Mouse (Mus musculus) midbrain, embryonic 11.5 days (tissue): Measurements from ENCODE around the gene Cbfa2t3. TPM values are rescaled to one million over a fixed set of nuclear protein-coding genes. Genes with fewer than 3 reads are reported as not detected.

Source experiments
- ATAC-seq: fragments of 200-750 bp; cut with Nextera tagmentation; 2 replicates; pipeline ENCODE4 v1.8.0; 2017; ENCODE audit warnings: moderate TSS enrichment, moderate library complexity; ENCODE audit not compliant: low FRiP score
- DNase-seq: peaks from one replicate; pipeline ENCODE4 v3.0.0; 2015; ENCODE audit warnings: low spot score; ENCODE audit errors: missing footprints
- H3K27ac ChIP-seq: fragments of 300-500 bp; sonication (generic); 2 replicates; pipeline ENCODE4 v1.5.1; 2014; ENCODE audit warnings: low read depth, low read length
- H3K27me3 ChIP-seq: fragments of 300-500 bp; sonication (generic); 2 replicates; pipeline ENCODE4 v1.6.1; 2014; ENCODE audit warnings: mild to moderate bottlenecking, low read length, moderate library complexity, mixed read lengths; ENCODE audit not compliant: control insufficient read depth, insufficient read depth
- H3K36me3 ChIP-seq: fragments of 300-500 bp; sonication (generic); 2 replicates; pipeline ENCODE4 v1.6.1; 2014; ENCODE audit warnings: mild to moderate bottlenecking, low read length, moderate library complexity, mixed read lengths; ENCODE audit not compliant: control insufficient read depth, insufficient read depth
- H3K4me1 ChIP-seq: fragments of 300-500 bp; sonication (generic); 2 replicates; pipeline ENCODE4 v1.6.1; 2014; ENCODE audit warnings: low read length; ENCODE audit not compliant: control insufficient read depth, insufficient read depth
- H3K4me2 ChIP-seq: fragments of 300-500 bp; sonication (generic); 2 replicates; pipeline ENCODE4 v1.6.1; 2014; ENCODE audit warnings: mild to moderate bottlenecking, moderate library complexity
- H3K4me3 ChIP-seq: fragments of 300-500 bp; sonication (generic); 2 replicates; pipeline ENCODE4 v1.5.1; 2014; ENCODE audit warnings: low read depth, low read length
- H3K9ac ChIP-seq: fragments of 300-500 bp; sonication (generic); 2 replicates; pipeline ENCODE4 v1.6.1; 2014; ENCODE audit warnings: low read length
- H3K9me3 ChIP-seq: fragments of 300-500 bp; sonication (generic); 2 replicates; pipeline ENCODE4 v1.6.1; 2016; ENCODE audit warnings: low read length; ENCODE audit not compliant: control insufficient read depth
- WGBS: fragments of 180-500 bp; shearing (Covaris S2); extraction: QIAGEN DNeasy Blood & Tissue Kit; methylation state at CpG from one replicate; pipeline ENCODE4 v1.1.7; 2014; 5-methylcytosine and 5-hydroxymethylcytosine counted together
- polyA plus RNA-seq: library from polyadenylated mRNA; unstranded; fragments of >200 nt; fragmentation: Nextera tagmentation; extraction: Ambion mirVana; gene quantifications from 2 replicates; pipeline ENCODE4 v1.2.1, GENCODE M21; 2014

Cbfa2t3 gene
- polyA plus RNA-seq, result 6.1 and 6.4 TPM in 2 replicates

- H3K4me1 ChIP-seq, result 0 out of 2 replicates have a peak, but pooled peaks cover 3% of the 10 kb centered on the region
- no peak within 1 kb of the TSS for H3K4me2 ChIP-seq
- no peaks in the 10 kb centered on the region for H3K27me3 ChIP-seq
- H3K4me3 ChIP-seq, result no peak within 1 kb of the TSS
- 51% methylated on average over 13 of the region's 13 CpGs for WGBS
- ATAC-seq (no peak), DNase-seq (peak; percentile 81)
- no peak within 1 kb of the TSS; the same call in 1 of the 2 replicates for H3K9ac ChIP-seq
- no peaks in the 10 kb centered on the region for H3K9me3 ChIP-seq
- no peak within 1 kb of the TSS for H3K27ac ChIP-seq
- H3K36me3 ChIP-seq, result no peaks in the 10 kb centered on the region
These were observed at the start of gene Cbfa2t3 for GRCm38 (mm10) chr8:122699005-122699492. Gene Cbfa2t3 (minus strand): TSS chr8:122699109.

GRCm38 (mm10) chr8:122747825-122748224, 48.9 kb upstream of the Cbfa2t3 start:
- DNase-seq (no peak), ATAC-seq (no peak)
- Histone ChIP-seq H3K9ac (no peak overlapping the region), H3K4me2 (no peak overlapping the region), H3K27me3 (peaks cover 2% of the 10 kb centered on the region; the same call in 1 of the 2 replicates), H3K27ac (no peak overlapping the region), H3K9me3 (no peaks in the 10 kb centered on the region), H3K4me3 (no peak overlapping the region), H3K36me3 (no peaks in the 10 kb centered on the region), H3K4me1 (peaks cover 24% of the 10 kb centered on the region)
- 91% methylated on average over 1 of the region's 1 CpGs for WGBS

GRCm38 (mm10) chr8:122746439-122746838, 47.5 kb upstream of the Cbfa2t3 start:
- peaks cover 29% of the 10 kb centered on the region for H3K4me1 ChIP-seq

GRCm38 (mm10) chr8:122745750-122746275, 46.9 kb upstream of the Cbfa2t3 start:
- DNase-seq (peak; percentile 90), ATAC-seq (peak; percentile 45; the same call in 1 of the 2 replicates)
- Histone ChIP-seq H3K4me2 (0 out of 2 replicates have a peak overlapping the region, but pooled peaks have one; percentile 2), H3K27ac (peak overlapping the region; percentile 77), H3K36me3 (no peaks in the 10 kb centered on the region), H3K4me1 (peaks cover 29% of the 10 kb centered on the region), H3K27me3 (peaks cover 2% of the 10 kb centered on the region), H3K9ac (peak overlapping the region; percentile 25; the same call in 1 of the 2 replicates), H3K4me3 (no peak overlapping the region), H3K9me3 (no peaks in the 10 kb centered on the region)
- 16% methylated on average over 16 of the region's 16 CpGs for WGBS

More at GRCm38 (mm10) chr8:122746439-122746838, 47.5 kb upstream of the Cbfa2t3 start:
- no peaks in the 10 kb centered on the region for H3K9me3 ChIP-seq
- H3K4me2 ChIP-seq, result no peak overlapping the region
- no peaks in the 10 kb centered on the region for H3K36me3 ChIP-seq
- peaks cover 2% of the 10 kb centered on the region for H3K27me3 ChIP-seq
- DNase-seq, result no peak
- ATAC-seq, result no peak
- no peak overlapping the region for H3K4me3 ChIP-seq
- H3K27ac ChIP-seq, result peak overlapping the region; percentile 77
- H3K9ac ChIP-seq, result no peak overlapping the region
- 51% methylated on average over 7 of the region's 7 CpGs for WGBS

- H3K27ac ChIP-seq, result peak overlapping the region; percentile 77
- peaks cover 2% of the 10 kb centered on the region for H3K27me3 ChIP-seq
- H3K4me3 ChIP-seq, result no peak overlapping the region
- no peaks in the 10 kb centered on the region for H3K36me3 ChIP-seq
- 32% methylated on average over 17 of the region's 17 CpGs for WGBS
- DNase-seq (peak; percentile 81), ATAC-seq (peak; percentile 69)
- H3K9me3 ChIP-seq, result no peaks in the 10 kb centered on the region
- H3K4me2 ChIP-seq, result 0 out of 2 replicates have a peak overlapping the region, but pooled peaks have one; percentile 2
- peaks cover 29% of the 10 kb centered on the region for H3K4me1 ChIP-seq
- peak overlapping the region; percentile 25; the same call in 1 of the 2 replicates for H3K9ac ChIP-seq
These were observed 46.3 kb upstream of the Cbfa2t3 start for GRCm38 (mm10) chr8:122745022-122745749.

- Histone ChIP-seq H3K4me3 (no peak overlapping the region), H3K9ac (no peak overlapping the region), H3K27me3 (peaks cover 2% of the 10 kb centered on the region), H3K4me2 (no peak overlapping the region), H3K4me1 (peaks cover 25% of the 10 kb centered on the region), H3K27ac (no peak overlapping the region), H3K9me3 (no peaks in the 10 kb centered on the region), H3K36me3 (no peaks in the 10 kb centered on the region)
- ATAC-seq (no peak), DNase-seq (peak; percentile 83)
- 18% methylated on average over 19 of the region's 19 CpGs for WGBS
These were observed 43.6 kb upstream of the Cbfa2t3 start for GRCm38 (mm10) chr8:122742471-122742870.

- no peak for ATAC-seq
- Histone ChIP-seq H3K27me3 (no peaks in the 10 kb centered on the region; the same call in none of the 2 replicates), H3K4me1 (peaks cover 8% of the 10 kb centered on the region), H3K9me3 (no peaks in the 10 kb centered on the region), H3K9ac (no peak overlapping the region), H3K27ac (no peak overlapping the region), H3K36me3 (no peaks in the 10 kb centered on the region), H3K4me2 (no peak overlapping the region; the same call in 1 of the 2 replicates), H3K4me3 (no peak overlapping the region)
- WGBS, result 22% methylated on average over 11 of the region's 11 CpGs
- DNase-seq, result peak; percentile 82
These were observed 40.3 kb upstream of the Cbfa2t3 start for GRCm38 (mm10) chr8:122739102-122739725.

- H3K27ac ChIP-seq, result no peak overlapping the region
- no peak overlapping the region for H3K4me3 ChIP-seq
- no peak overlapping the region for H3K9ac ChIP-seq
- peaks cover 8% of the 10 kb centered on the region for H3K4me1 ChIP-seq
- ATAC-seq (no peak), DNase-seq (no peak)
- no peaks in the 10 kb centered on the region; the same call in none of the 2 replicates for H3K27me3 ChIP-seq
- 89% methylated on average over 6 of the region's 6 CpGs for WGBS
- no peaks in the 10 kb centered on the region for H3K9me3 ChIP-seq
- no peaks in the 10 kb centered on the region for H3K36me3 ChIP-seq
- H3K4me2 ChIP-seq, result no peak overlapping the region
These were observed 39.0 kb upstream of the Cbfa2t3 start for GRCm38 (mm10) chr8:122737886-122738285.
